Mouse (Mus musculus): ENCODE data around the gene 6030408B16Rik. TPM values are rescaled to one million over a fixed set of nuclear protein-coding genes. Genes with fewer than 3 reads are reported as not detected.

The 6030408B16Rik gene
- total RNA-seq, 1 experiment from 2014 or later: 1.4 TPM

GRCm38 (mm10) chr15:101262502-101262901 is 30.5 kb upstream of the 6030408B16Rik start:
- ATAC-seq (replicated peaks; ENCODE audit: insufficient number of reproducible peaks, low FRiP score, low TSS enrichment, poor library complexity, severe bottlenecking): peak; percentile 64

GRCm38 (mm10) chr15:101266132-101266963 is 26.7 kb upstream of the 6030408B16Rik start:
- ATAC-seq (replicated peaks; ENCODE audit: insufficient number of reproducible peaks, low FRiP score, low TSS enrichment, poor library complexity, severe bottlenecking): peak; percentile 43

GRCm38 (mm10) chr15:101267053-101268032 is 25.7 kb upstream of the 6030408B16Rik start:
- no peak for ATAC-seq (replicated peaks; ENCODE audit: insufficient number of reproducible peaks, low FRiP score, low TSS enrichment, poor library complexity, severe bottlenecking)

GRCm38 (mm10) chr15:101270101-101270820 is 22.8 kb upstream of the 6030408B16Rik start:
- no peak for ATAC-seq (replicated peaks; ENCODE audit: insufficient number of reproducible peaks, low FRiP score, low TSS enrichment, poor library complexity, severe bottlenecking)

- no peak for ATAC-seq (replicated peaks; ENCODE audit: insufficient number of reproducible peaks, low FRiP score, low TSS enrichment, poor library complexity, severe bottlenecking)
Observed at GRCm38 (mm10) chr15:101271107-101271506, 21.9 kb upstream of the 6030408B16Rik start.

GRCm38 (mm10) chr15:101271513-101271912 is 21.5 kb upstream of the 6030408B16Rik start:
- ATAC-seq (replicated peaks; ENCODE audit: insufficient number of reproducible peaks, low FRiP score, low TSS enrichment, poor library complexity, severe bottlenecking): no peak

- no peak for ATAC-seq (replicated peaks; ENCODE audit: insufficient number of reproducible peaks, low FRiP score, low TSS enrichment, poor library complexity, severe bottlenecking)
Observed at GRCm38 (mm10) chr15:101274380-101274779, 18.6 kb upstream of the 6030408B16Rik start.

GRCm38 (mm10) chr15:101277351-101277899 is 15.6 kb upstream of the 6030408B16Rik start:
- no peak for ATAC-seq (replicated peaks; ENCODE audit: insufficient number of reproducible peaks, low FRiP score, low TSS enrichment, poor library complexity, severe bottlenecking)

GRCm38 (mm10) chr15:101278589-101278988 is 14.4 kb upstream of the 6030408B16Rik start:
- no peak for ATAC-seq (replicated peaks; ENCODE audit: insufficient number of reproducible peaks, low FRiP score, low TSS enrichment, poor library complexity, severe bottlenecking)

GRCm38 (mm10) chr15:101279430-101279999 is 13.5 kb upstream of the 6030408B16Rik start:
- ATAC-seq (replicated peaks; ENCODE audit: insufficient number of reproducible peaks, low FRiP score, low TSS enrichment, poor library complexity, severe bottlenecking): no peak

GRCm38 (mm10) chr15:101282471-101282870 is 10.5 kb upstream of the 6030408B16Rik start:
- ATAC-seq (replicated peaks; ENCODE audit: insufficient number of reproducible peaks, low FRiP score, low TSS enrichment, poor library complexity, severe bottlenecking): no peak

GRCm38 (mm10) chr15:101283183-101283910 is 9.7 kb upstream of the 6030408B16Rik start:
- ATAC-seq (replicated peaks; ENCODE audit: insufficient number of reproducible peaks, low FRiP score, low TSS enrichment, poor library complexity, severe bottlenecking): peak; percentile 34; the same call in 1 of the 2 replicates

GRCm38 (mm10) chr15:101283911-101284750 is 8.9 kb upstream of the 6030408B16Rik start, which contains the start of gene Atg101:
TSS of gene Atg101 (plus strand) at chr15:101284272.
- ATAC-seq (replicated peaks; ENCODE audit: insufficient number of reproducible peaks, low FRiP score, low TSS enrichment, poor library complexity, severe bottlenecking): peak; percentile 86

- no peak for ATAC-seq (replicated peaks; ENCODE audit: insufficient number of reproducible peaks, low FRiP score, low TSS enrichment, poor library complexity, severe bottlenecking)
Observed at GRCm38 (mm10) chr15:101286129-101286770, 6.8 kb upstream of the 6030408B16Rik start.

GRCm38 (mm10) chr15:101287361-101287760 is 5.7 kb upstream of the 6030408B16Rik start:
- no peak for ATAC-seq (replicated peaks; ENCODE audit: insufficient number of reproducible peaks, low FRiP score, low TSS enrichment, poor library complexity, severe bottlenecking)

GRCm38 (mm10) chr15:101290354-101290753 is 2.7 kb upstream of the 6030408B16Rik start:
- no peak for ATAC-seq (replicated peaks; ENCODE audit: insufficient number of reproducible peaks, low FRiP score, low TSS enrichment, poor library complexity, severe bottlenecking)
